Mouse (Mus musculus) layer of hippocampus, adult 9-10 months (tissue): Measurements from ENCODE around the gene Zdbf2.
"Not testable (repeated sequence)": the region's sequence is repeated elsewhere in the genome, so short reads cannot be mapped to it uniquely, and the experiment has no call there.

Source experiments
- DNase-seq: peaks from one replicate; pipeline ENCODE4 v3.0.0; 2022; ENCODE audit warnings: low spot score

Zdbf2 gene

DNA sequence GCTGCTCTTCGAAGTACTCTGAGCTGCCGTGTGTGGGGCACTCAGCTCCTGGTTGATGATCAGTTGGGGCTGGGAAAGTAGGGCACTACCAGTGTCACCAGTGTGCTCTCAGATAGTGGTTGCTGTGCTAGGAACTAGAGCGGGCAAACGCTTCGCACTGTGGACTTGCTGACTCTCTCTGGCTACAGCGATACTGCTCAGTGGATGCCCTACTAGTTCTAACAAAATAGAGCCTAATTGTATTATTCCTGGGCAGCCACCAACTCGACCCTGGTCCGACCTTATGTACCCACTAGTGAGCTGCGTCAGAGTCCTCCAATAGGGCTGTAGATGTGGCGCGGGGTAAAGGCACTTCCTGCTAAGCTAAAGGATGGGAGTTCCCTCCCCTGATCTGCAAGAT, 9.4 kb upstream of the Zdbf2 start:
- DNase-seq, result no peak

DNA sequence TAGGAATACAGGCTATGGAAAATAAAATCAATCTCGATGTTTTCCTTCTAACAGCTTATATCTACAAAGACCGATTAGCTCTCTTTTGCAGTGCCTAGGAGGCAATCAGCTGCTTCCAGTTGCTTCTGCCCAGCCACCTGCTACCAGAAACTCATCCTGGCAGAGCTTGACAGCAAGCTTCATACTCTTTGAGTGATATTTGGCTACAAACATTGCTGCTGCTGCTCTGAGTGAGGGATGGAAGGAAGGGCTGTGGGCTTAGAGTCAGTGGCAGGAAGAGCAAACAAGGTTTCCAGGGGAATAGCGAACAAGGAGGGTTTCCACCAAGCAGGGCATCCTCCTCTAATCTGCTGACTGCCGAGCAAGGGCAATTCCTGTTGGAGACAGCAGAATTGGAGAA, 7.6 kb upstream of the Zdbf2 start:
- DNase-seq, result no peak

DNA sequence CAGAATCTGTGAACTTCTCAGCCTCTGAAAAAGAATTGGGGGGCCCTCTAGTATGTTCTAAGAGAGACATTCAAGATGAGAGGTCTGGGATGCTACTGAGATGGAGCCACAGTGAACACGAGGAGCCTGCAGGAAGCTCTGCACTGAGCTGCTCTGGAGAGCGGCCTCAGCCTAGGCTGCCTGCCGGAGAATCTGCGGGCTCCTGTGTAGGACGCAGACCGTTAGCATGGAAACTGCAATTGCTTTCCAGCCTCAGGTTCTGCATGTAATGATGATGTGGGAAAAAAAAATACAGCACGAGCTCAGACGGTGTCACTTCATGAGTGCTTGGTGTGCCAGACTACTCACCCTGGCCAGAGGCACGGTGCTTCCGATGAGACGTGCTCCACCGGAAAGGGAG, 6.9 kb upstream of the Zdbf2 start:
- DNase-seq, result no peak

- DNase-seq, result no peak
Observed at GRCm38 (mm10) chr1:63266716-63267115, 6.3 kb upstream of the Zdbf2 start.

GRCm38 (mm10) chr1:63272125-63272675, 865 bp upstream of the Zdbf2 start:
- no peak for DNase-seq

DNA sequence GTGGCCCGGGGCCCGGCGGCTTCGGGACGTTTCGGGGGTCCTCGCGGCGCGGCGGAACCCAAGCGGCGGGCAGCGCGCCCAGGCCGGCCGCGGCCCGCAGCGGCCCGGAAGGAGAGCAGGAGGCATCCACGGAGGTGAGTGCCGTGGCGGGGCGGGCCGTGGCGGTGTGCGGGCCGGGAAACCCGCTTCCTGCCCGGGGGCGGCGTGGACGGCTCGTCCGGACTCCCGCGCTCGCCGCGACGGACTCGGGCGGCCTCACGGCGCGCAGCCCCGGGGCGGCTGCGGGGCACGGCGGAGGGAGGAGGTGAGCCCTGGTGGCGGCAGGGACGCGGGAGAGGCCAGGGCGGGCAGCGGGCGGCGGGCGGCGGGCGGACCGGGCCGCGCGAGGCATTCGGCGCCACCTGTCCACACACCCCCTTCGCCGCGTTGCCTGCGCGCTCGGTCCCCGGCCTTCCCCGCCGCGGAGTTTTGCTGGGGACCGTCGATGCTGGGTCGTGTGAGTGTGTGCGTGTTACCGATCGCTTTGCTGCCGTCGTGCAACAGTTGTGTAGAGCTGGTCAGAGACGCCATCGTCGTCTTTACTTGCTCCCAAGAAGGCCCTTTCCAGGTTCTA, 380 bp downstream of the Zdbf2 start:
- DNase-seq, result no peak

GRCm38 (mm10) chr1:63274046-63274730, 1.1 kb downstream of the Zdbf2 start:
- no peak for DNase-seq

DNA sequence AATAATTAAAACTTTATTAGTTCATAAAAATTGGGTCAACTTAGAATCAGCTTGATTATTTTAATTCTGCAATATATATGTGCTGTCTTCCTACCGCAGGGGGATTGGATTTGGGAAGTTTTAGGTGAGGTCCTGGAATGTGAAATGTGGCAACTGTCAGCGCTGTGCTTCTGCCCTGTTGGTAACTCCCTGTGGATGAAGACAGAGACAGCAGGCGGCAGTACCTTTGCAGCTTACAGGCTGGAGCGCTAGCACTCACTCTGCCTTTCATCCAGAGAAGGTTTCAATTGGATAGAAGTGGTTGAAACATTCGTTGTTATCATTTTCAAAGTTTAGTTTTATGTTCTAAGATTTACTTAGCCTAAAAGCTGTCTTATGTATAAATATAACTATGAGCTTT, 5.0 kb downstream of the Zdbf2 start:
- no peak for DNase-seq

GRCm38 (mm10) chr1:63293965-63294364, 20.9 kb downstream of the Zdbf2 start:
- DNase-seq, result no peak

DNA sequence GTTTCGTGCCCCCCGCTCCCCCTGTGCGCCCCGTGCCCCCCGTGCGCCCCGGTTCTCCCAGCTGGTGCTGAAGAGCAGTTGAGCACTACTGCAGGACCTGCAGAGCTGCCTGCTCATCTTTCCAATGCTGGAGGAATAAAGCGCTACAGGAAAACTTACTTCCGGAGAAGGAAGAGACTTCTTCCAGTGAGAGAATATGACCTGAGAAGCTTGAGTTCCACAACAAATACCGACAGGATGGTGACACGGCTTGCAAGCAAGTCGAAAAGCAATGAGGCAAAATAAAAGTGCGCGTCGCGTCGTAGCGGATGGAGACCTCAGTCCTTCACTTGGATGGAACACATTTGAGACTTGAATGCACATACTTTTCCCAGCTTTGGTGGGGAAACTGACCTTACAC, 36.6 kb downstream of the Zdbf2 start:
- no peak for DNase-seq

DNA sequence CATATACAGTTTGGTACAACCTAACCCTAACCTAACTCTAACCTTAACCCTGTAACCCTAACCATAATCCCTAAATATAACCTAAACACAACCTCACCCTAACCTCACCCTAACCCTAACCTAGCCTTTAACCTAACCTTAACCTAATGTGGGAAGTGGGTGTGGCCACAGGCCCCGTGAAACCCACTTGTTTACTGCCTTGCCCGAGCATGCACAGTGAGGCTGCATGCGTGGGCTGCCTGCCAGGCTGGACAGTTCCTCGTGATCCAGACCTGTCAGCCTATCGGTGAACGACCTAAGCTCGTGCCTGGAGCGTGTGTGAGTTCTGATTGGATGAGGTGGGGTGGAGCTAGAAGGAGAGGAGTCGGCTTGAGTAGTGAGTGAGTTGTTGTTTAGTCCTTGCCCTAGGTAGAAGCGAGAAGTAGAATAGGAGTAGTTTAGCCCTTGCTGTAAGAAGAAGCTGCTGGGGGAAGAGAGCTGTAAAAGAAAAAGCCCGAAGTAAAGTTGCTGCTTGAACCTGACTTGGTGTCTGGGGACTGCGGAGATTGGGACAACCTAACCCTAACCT, 50.6 kb downstream of the Zdbf2 start:
- DNase-seq, result not testable (repeated sequence)
